Comparison of ENCODE assay signal across 8 mouse cellular contexts in the genomic region with DNA sequence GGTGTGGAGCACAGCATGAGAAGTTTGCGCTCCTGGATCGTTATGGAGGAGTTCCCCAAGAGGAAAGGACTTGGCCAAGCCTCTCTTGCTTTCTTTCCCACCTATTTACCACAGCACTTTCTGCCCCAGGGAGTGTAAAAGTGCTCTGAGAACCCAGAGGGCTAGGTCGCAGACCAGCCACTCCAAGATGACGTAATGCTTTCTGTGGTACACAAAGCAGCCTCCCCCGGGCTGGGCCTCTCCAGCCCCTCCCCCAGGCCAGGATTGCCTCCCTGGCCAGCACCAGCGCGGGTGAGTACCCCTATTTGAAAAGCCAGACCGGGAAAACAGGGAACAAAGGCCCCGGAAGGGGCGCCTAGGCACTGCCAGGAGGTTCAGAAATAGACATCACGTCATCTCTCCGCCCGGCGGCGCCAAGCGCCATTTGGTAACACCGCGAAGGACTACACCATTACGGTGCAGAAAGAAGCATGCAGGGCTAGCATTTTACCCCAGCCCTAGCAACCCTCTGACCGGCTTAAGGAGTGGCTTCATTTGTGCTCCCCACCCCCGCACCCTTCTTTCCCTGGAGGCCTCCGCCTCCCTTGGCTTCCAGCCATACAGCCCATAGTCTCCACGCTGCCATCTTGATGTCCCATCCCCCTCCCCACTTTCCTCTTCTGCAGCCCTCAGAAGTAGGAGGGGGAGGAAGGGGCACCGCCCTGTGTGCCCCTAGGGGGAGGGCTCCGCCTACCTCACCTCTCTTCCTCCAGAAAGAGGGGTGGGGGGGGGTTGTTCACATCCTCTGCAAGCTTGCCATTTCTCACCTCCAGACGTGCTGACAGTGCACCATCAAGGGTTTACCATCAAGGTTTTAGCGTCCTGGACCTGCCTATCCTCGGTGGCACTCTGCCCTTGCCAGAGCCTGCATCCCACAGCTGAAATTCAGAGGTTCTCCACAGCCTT. TPM values are rescaled to one million over a fixed set of nuclear protein-coding genes. Genes with fewer than 3 reads are reported as not detected.
DNase-seq lines count a peak whose midpoint lies in the region; ATAC-seq lines count a peak whose summit lies in the region.
"Not testable (repeated sequence)": the region's sequence is repeated elsewhere in the genome, so short reads cannot be mapped to it uniquely, and the experiment has no call there.

No protein-coding gene starts in this region.

- intact Hi-C loops in gastrocnemius, postnatal 36 days (cut with DNase I) = not testable (repeated sequence)

- DNase-seq in adrenal gland, adult 2 months = peak; percentile 69
- peak; percentile 14 for DNase-seq in embryo, embryonic 11.5 days (ENCODE audit: low read depth, low spot score)
- DNase-seq in gastrocnemius, postnatal 36 days = peak; percentile 13 to 38
- peak; percentile 69 to 82 for DNase-seq in left cerebral cortex, adult 18-20 months (ENCODE audit: low spot score in 2 of 2)
- peak; percentile 82 for DNase-seq in lung, postnatal 10 days
- peak; percentile 23 for DNase-seq in ovary, postnatal 14 days (ENCODE audit: low spot score)
- DNase-seq in thymus, postnatal 0 days (ENCODE audit: low spot score) = peak; percentile 35

- ATAC-seq in inflammation-experienced regulatory T-cells, adult 6 months = peak; percentile 53

RNA-seq across cellular contexts. Expression of a gene that starts 3.6 kb away (rescaled TPM):
- 10 to 100 TPM; 25.8 to 27.4 TPM for total RNA-seq in adrenal gland, adult 2 months (2021)
- 9.1 and 9.7 TPM in 2 replicates for polyA plus RNA-seq in adrenal gland, adult 2 months (2012; rRNA removed)
- total RNA-seq in gastrocnemius, postnatal 36 days (2021) = 10 to 100 TPM; 12.2 to 12.8 TPM
- polyA plus RNA-seq in inflammation-experienced regulatory T-cells, adult 6 months (2017; shearing (Covaris generic)) = 10 to 100 TPM; 13.5 to 17.9 (median 15.0) TPM
- total RNA-seq in left cerebral cortex, adult 18-20 months (2021) = 10 to 100 TPM; 44.1 to 46.0 TPM
- polyA plus RNA-seq in thymus, postnatal 0 days (2015; fragmentation: Nextera tagmentation; extraction: Ambion mirVana) = 6.4 and 7.2 TPM in 2 replicates

RNA-seq across cellular contexts. Expression of a gene that starts 56.5 kb away (rescaled TPM):
- total RNA-seq in adrenal gland, adult 2 months (2021) = 10 to 100 TPM; 10.1 to 15.1 TPM
- 5.1 and 5.7 TPM in 2 replicates for polyA plus RNA-seq in adrenal gland, adult 2 months (2012; rRNA removed)
- total RNA-seq in gastrocnemius, postnatal 36 days (2021) = 1 to 10 TPM; 2.1 to 3.1 TPM
- 100 to 1,000 TPM; 105 to 132 (median 111) TPM for polyA plus RNA-seq in inflammation-experienced regulatory T-cells, adult 6 months (2017; shearing (Covaris generic))
- total RNA-seq in left cerebral cortex, adult 18-20 months (2021) = 100 to 1,000 TPM; 511 to 528 TPM
- polyA plus RNA-seq in thymus, postnatal 0 days (2015; fragmentation: Nextera tagmentation; extraction: Ambion mirVana) = 1.7 TPM in 2 replicates

Comparison
In these comparisons a context has a peak if more than half of its experiments do, and no peak if none do; other contexts are left out.
1. Peak in every context shown above with its lines: DNase-seq and ATAC-seq.
2. DNase-seq: peak in every context shown above with its lines; median percentile 82 in lung, postnatal 10 days; 76 in left cerebral cortex, adult 18-20 months; 69 in adrenal gland, adult 2 months; 35 in thymus, postnatal 0 days; 26 in gastrocnemius, postnatal 36 days; 23 in ovary, postnatal 14 days; 14 in embryo, embryonic 11.5 days.
3. RNA of a gene that starts 56.5 kb away (total RNA-seq): 511 to 528 TPM in left cerebral cortex, adult 18-20 months; 10.1 to 15.1 TPM in adrenal gland, adult 2 months and 2.1 to 3.1 TPM in gastrocnemius, postnatal 36 days; every median in the first group is over 10 times any median in the second.